Mouse (Mus musculus) stomach, embryonic 15.5 days (tissue): ENCODE data around the gene Lypd6. TPM values are rescaled to one million over a fixed set of nuclear protein-coding genes. Genes with fewer than 3 reads are reported as not detected.

ENCODE experiments used
- ATAC-seq: fragments of 200-750 bp; cut with Nextera tagmentation; 2 replicates; pipeline ENCODE4 v1.8.0; 2017; ENCODE audit warnings: low read depth, moderate number of reproducible peaks, moderate TSS enrichment; ENCODE audit not compliant: insufficient read depth, low FRiP score
- H3K27ac ChIP-seq: fragments of 300-500 bp; sonication (generic); 2 replicates; pipeline ENCODE4 v1.5.1; 2015; ENCODE audit warnings: mild to moderate bottlenecking, inconsistent platforms
- H3K27me3 ChIP-seq: fragments of 300-500 bp; sonication (generic); replicated peaks from 2 replicates; pipeline ENCODE4 v1.6.1; 2015; ENCODE audit warnings: inconsistent platforms
- H3K36me3 ChIP-seq: fragments of 300-500 bp; sonication (generic); 2 replicates; pipeline ENCODE4 v1.6.1; 2015; ENCODE audit warnings: inconsistent platforms
- H3K4me1 ChIP-seq: fragments of 300-500 bp; sonication (generic); 2 replicates; pipeline ENCODE4 v1.6.1; 2015; ENCODE audit warnings: inconsistent platforms
- H3K4me2 ChIP-seq: fragments of 300-500 bp; sonication (generic); 2 replicates; pipeline ENCODE4 v1.6.1; 2015; ENCODE audit warnings: mild to moderate bottlenecking, inconsistent platforms
- H3K4me3 ChIP-seq: fragments of 300-500 bp; sonication (generic); replicated peaks from 2 replicates; pipeline ENCODE4 v1.5.1; 2015; ENCODE audit warnings: inconsistent platforms
- H3K9ac ChIP-seq: fragments of 300-500 bp; sonication (generic); 2 replicates; pipeline ENCODE4 v1.6.1; 2015; ENCODE audit warnings: inconsistent platforms
- H3K9me3 ChIP-seq: fragments of 300-500 bp; sonication (generic); 2 replicates; pipeline ENCODE4 v1.6.1; 2016; ENCODE audit warnings: inconsistent platforms
- WGBS: fragments of 180-500 bp; shearing (Covaris S2); methylation state at CpG from one replicate; pipeline ENCODE4 v1.1.7; 2015; 5-methylcytosine and 5-hydroxymethylcytosine counted together
- polyA plus RNA-seq: library from polyadenylated mRNA; unstranded; fragments of >200 nt; fragmentation: Nextera tagmentation; extraction: Ambion mirVana; gene quantifications from 2 replicates; pipeline ENCODE4 v1.2.1, GENCODE M21; 2015

Lypd6 gene
- polyA plus RNA-seq, 1 experiment from 2014 or later: 20.2 TPM

DNA sequence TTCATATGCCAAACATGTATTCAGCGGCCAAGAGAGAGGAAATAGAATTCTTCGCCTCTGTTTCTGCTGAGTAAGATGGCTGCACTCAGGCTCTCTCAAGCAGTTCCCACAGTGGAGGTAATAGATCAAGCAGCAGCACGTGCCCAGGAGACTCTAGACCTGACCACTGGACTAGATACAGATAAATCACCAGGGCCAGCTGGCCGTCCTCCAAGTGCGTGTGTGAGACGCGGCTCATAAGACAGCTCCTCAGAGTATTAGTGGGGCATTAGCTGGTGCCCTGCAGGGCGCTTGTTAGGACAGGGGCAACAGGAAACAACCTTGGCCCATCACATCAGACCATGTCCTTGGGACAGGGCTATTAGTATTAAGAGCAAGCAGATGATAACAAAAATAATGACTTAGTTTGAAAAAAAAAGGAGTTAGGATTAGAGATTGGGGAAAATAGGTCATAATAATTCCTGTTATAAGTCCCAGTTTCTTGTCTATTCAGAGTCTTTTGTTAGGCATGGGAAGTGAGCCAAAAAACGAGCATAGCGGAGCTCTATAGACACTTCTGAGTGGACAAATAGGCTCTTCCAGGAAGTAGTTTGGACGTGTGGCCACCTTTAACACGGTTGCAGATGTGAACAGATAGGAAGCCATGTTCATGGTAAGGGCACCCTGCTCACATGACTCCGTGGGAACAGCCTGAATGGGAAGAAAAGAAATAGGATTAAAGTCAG is 3.5 kb downstream of the Lypd6 start:
- no peak overlapping the region for H3K4me2 ChIP-seq
- H3K9ac ChIP-seq: no peak overlapping the region
- no peaks in the 10 kb centered on the region for H3K4me1 ChIP-seq
- 48% methylated on average over 13 of the region's 13 CpGs for WGBS
- H3K9me3 ChIP-seq: no peaks in the 10 kb centered on the region
- no peaks in the 10 kb centered on the region for H3K36me3 ChIP-seq
- H3K27ac ChIP-seq: peak overlapping the region; percentile 7; the same call in 1 of the 2 replicates
- H3K4me3 ChIP-seq: no peak overlapping the region
- no peak for ATAC-seq
- H3K27me3 ChIP-seq: no peaks in the 10 kb centered on the region

- 84% methylated on average over 4 of the region's 4 CpGs for WGBS
- no peak overlapping the region for H3K27ac ChIP-seq
- no peaks in the 10 kb centered on the region for H3K4me1 ChIP-seq
- H3K36me3 ChIP-seq: 0 out of 2 replicates have a peak, but pooled peaks cover 2% of the 10 kb centered on the region
- H3K9me3 ChIP-seq: no peaks in the 10 kb centered on the region
- ATAC-seq: no peak
- H3K4me3 ChIP-seq: no peak overlapping the region
- no peak overlapping the region for H3K4me2 ChIP-seq
- no peak overlapping the region for H3K9ac ChIP-seq
- H3K27me3 ChIP-seq: no peaks in the 10 kb centered on the region
Observed at GRCm38 (mm10) chr2:50072158-50072557, 5.9 kb downstream of the Lypd6 start.

DNA sequence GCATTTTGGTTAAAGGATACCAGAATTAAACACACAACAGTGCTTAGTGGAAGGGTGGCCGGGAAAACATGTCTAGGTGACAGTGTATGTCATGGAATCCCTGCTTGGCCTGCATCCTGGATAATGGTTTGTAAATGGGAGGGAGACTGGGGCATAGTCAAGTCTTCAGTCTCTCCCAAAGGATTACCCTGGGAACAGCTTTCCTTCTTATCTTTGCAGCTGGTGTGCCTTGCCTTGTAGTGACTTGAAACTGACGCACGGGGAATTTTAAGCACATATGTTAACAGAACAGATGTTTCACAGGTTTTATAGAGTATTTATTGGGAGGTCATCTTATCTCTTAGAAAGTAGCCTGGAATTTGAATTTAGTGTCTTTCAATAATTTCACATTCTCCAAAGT is 18.5 kb downstream of the Lypd6 start:
- H3K4me1 ChIP-seq: no peaks in the 10 kb centered on the region
- no peaks in the 10 kb centered on the region for H3K36me3 ChIP-seq
- 61% methylated on average over 3 of the region's 3 CpGs for WGBS
- H3K9ac ChIP-seq: no peak overlapping the region
- H3K9me3 ChIP-seq: no peaks in the 10 kb centered on the region
- no peaks in the 10 kb centered on the region for H3K27me3 ChIP-seq
- no peak for ATAC-seq
- no peak overlapping the region for H3K27ac ChIP-seq
- no peak overlapping the region for H3K4me2 ChIP-seq
- H3K4me3 ChIP-seq: no peak overlapping the region

DNA sequence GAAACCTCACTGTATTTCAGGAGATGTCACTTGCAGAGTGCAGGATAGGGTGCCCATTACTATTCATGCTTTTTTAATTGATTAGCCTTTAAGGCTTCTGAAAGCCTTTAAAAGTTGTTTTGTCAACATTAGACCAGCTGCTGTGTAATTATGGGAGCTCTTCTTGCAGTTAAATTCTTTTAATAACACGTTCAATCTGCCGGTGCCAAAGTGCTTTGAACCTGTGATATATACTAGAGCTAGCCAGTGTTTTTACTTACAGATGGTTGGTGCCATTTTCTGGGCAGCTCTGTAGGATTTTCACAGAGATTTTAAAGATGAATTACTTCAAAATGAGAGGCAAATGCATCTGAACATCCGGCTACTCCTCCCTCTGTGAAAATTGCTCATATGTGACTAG is 21.5 kb downstream of the Lypd6 start:
- Histone ChIP-seq H3K27me3 (no peaks in the 10 kb centered on the region), H3K4me1 (0 out of 2 replicates have a peak, but pooled peaks cover 5% of the 10 kb centered on the region), H3K9ac (no peak overlapping the region), H3K9me3 (no peaks in the 10 kb centered on the region), H3K27ac (no peak overlapping the region), H3K36me3 (no peaks in the 10 kb centered on the region), H3K4me3 (no peak overlapping the region), H3K4me2 (no peak overlapping the region)
- 68% methylated on average over 3 of the region's 3 CpGs for WGBS
- ATAC-seq: no peak

DNA sequence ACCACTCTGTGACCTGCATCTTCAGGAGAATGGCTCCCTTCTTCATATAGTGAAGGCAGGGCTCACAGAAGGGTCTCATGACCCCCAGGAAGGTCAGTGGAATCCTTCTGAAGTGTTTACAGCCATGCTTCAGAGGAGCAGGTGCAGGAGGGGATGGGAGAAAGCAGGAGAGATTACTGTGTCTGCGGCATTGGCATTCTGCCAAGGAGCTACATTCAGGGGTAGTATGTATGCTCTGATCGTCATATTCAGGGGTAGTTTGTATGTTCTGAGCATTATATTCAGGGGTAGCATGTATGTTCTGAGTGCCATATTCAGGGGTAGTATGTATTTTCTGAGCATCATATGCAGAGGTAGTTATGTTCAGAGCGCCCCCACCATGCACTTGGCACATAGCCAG is 30.1 kb downstream of the Lypd6 start:
- Histone ChIP-seq H3K4me3 (no peak overlapping the region), H3K4me1 (0 out of 2 replicates have a peak, but pooled peaks cover 7% of the 10 kb centered on the region), H3K27me3 (no peaks in the 10 kb centered on the region), H3K9me3 (no peaks in the 10 kb centered on the region), H3K9ac (no peak overlapping the region), H3K27ac (no peak overlapping the region), H3K4me2 (no peak overlapping the region), H3K36me3 (no peaks in the 10 kb centered on the region)
- 53% methylated on average over 3 of the region's 3 CpGs for WGBS
- ATAC-seq: no peak

DNA sequence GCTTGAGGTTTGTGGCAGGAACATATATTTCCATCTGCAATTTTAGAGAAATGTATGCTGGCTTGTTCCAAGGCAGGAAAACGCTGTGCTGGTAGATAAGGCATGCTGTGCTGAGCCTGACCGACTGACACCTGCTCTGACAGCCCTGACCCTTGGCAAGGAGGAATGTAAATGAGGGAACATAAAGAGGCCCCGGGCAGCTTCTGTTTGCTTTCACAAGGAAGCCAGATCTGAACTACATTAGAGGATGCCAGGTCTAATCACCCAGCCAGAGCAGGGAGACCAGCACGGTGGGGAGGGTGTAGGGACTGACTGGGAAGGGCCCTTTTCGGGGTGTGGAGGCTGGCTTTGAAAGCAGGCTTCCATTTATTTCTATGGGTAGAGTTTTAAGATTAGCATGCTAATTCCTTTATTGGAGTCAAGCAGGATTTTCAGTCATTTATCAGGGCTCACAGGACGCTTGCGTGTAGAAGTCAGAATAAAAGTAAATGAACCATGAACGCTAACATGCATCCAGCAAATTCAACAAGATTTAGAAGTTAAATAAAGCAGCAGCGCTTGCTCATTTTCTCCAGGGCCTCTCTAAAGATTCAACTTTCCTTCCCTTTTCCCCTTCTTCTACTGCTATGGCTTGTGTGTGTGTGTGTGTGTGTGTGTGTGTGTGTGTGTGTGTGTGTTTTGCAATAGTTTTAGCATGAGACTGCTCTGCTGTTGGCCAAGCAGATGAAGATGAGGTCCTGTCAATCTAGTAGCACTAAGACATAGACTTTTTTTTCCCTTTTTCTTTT is 34.3 kb downstream of the Lypd6 start:
- H3K27ac ChIP-seq: peak overlapping the region; percentile 78
- H3K4me1 ChIP-seq: 0 out of 2 replicates have a peak, but pooled peaks cover 9% of the 10 kb centered on the region
- no peak overlapping the region for H3K9ac ChIP-seq
- H3K9me3 ChIP-seq: no peaks in the 10 kb centered on the region
- 19% methylated on average over 9 of the region's 9 CpGs for WGBS
- no peaks in the 10 kb centered on the region for H3K36me3 ChIP-seq
- ATAC-seq: peak; percentile 88
- 0 out of 2 replicates have a peak overlapping the region, but pooled peaks have one; percentile 19 for H3K4me2 ChIP-seq
- no peaks in the 10 kb centered on the region for H3K27me3 ChIP-seq
- H3K4me3 ChIP-seq: no peak overlapping the region

DNA sequence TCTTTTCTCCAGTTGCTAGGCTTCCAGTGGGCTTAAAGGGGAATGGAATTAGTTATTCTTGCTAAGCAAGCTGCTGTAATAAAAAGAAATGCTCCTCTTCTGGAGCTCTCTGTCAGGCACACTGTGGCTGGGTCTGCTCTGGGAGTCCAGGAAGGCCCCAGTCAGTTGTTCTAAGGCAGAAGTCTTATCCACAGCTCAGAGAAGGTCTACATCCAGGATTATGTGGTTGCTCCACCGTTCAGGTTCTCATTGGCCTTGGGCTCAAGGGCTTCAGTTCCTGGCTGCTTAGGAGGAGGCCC is 34.9 kb downstream of the Lypd6 start:
- peak overlapping the region; percentile 78 for H3K27ac ChIP-seq
- ATAC-seq: no peak
- H3K4me2 ChIP-seq: no peak overlapping the region

GRCm38 (mm10) chr2:50103850-50104503 is 37.7 kb downstream of the Lypd6 start:
- H3K4me3 ChIP-seq: no peak overlapping the region
- ATAC-seq: peak; percentile 77
- H3K9ac ChIP-seq: no peak overlapping the region
- no peak overlapping the region for H3K4me2 ChIP-seq
- 0 out of 2 replicates have a peak, but pooled peaks cover 9% of the 10 kb centered on the region for H3K4me1 ChIP-seq
- H3K36me3 ChIP-seq: no peaks in the 10 kb centered on the region
- no peaks in the 10 kb centered on the region for H3K9me3 ChIP-seq
- H3K27me3 ChIP-seq: no peaks in the 10 kb centered on the region
- peak overlapping the region; percentile 66 for H3K27ac ChIP-seq
- 50% methylated on average over 7 of the region's 7 CpGs for WGBS

More for the DNA sequence above, 34.9 kb downstream of the Lypd6 start:
- no peaks in the 10 kb centered on the region for H3K27me3 ChIP-seq
- H3K9ac ChIP-seq: no peak overlapping the region
- H3K36me3 ChIP-seq: no peaks in the 10 kb centered on the region
- WGBS: 68% methylated on average over 1 of the region's 1 CpGs
- H3K4me1 ChIP-seq: 0 out of 2 replicates have a peak, but pooled peaks cover 9% of the 10 kb centered on the region
- H3K4me3 ChIP-seq: no peak overlapping the region
- no peaks in the 10 kb centered on the region for H3K9me3 ChIP-seq

- Histone ChIP-seq H3K36me3 (no peaks in the 10 kb centered on the region), H3K4me3 (no peak overlapping the region), H3K4me1 (0 out of 2 replicates have a peak, but pooled peaks cover 6% of the 10 kb centered on the region), H3K27ac (no peak overlapping the region; the same call in 1 of the 2 replicates), H3K27me3 (no peaks in the 10 kb centered on the region), H3K4me2 (no peak overlapping the region), H3K9me3 (no peaks in the 10 kb centered on the region), H3K9ac (no peak overlapping the region)
- ATAC-seq: no peak
- WGBS: 61% methylated on average over 3 of the region's 3 CpGs
Observed at GRCm38 (mm10) chr2:50105590-50105989, 39.4 kb downstream of the Lypd6 start.

DNA sequence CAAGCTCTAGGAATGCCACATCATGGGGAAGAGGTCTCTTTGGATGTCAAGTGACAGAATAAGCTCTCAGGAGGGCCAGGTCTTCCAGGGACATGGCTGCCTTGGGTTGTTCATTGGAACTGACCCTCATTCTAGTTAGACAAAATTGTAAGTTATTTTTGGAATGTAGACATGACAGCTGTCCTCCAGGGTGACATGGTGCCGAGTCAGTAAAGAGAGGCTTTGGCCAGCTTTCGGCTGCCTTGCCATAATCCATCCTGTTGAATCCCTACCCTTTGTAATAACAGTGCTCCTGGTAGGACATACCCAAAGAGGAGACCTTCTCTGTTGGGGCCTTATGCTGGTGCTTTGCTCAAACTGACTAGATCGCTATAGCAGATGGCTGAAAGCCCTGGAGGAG is 39.8 kb downstream of the Lypd6 start:
- Histone ChIP-seq H3K27ac (no peak overlapping the region; the same call in 1 of the 2 replicates), H3K4me1 (0 out of 2 replicates have a peak, but pooled peaks cover 5% of the 10 kb centered on the region), H3K27me3 (no peaks in the 10 kb centered on the region), H3K4me2 (no peak overlapping the region), H3K4me3 (no peak overlapping the region), H3K9me3 (no peaks in the 10 kb centered on the region), H3K9ac (no peak overlapping the region), H3K36me3 (no peaks in the 10 kb centered on the region)
- WGBS: 84% methylated on average over 3 of the region's 3 CpGs
- no peak for ATAC-seq

DNA sequence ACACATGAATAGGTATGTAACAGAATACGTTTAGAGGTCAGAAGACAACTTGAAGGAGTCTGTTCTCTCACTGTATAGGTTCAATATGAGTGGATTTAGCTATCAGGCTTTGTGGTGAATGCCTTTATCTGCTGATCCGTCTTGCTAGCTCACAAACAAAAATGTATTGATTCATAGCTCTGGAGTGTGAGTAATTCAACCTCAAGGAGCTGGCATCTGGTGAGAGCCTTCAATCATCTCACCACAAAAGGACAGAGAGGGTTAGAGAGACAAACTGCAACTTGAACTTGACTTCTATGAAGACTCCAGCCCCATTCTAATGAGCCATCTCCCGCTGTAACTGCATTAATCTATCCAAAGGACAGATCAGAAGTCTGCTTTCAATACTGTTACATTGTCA is 40.6 kb downstream of the Lypd6 start:
- WGBS: 71% methylated on average over 3 of the region's 3 CpGs
- Histone ChIP-seq H3K9ac (no peak overlapping the region), H3K9me3 (no peaks in the 10 kb centered on the region), H3K4me3 (no peak overlapping the region), H3K4me2 (no peak overlapping the region), H3K27me3 (no peaks in the 10 kb centered on the region), H3K36me3 (no peaks in the 10 kb centered on the region), H3K4me1 (no peaks in the 10 kb centered on the region), H3K27ac (no peak overlapping the region)
- no peak for ATAC-seq

- Histone ChIP-seq H3K4me2 (peak overlapping the region; percentile 13; the same call in 1 of the 2 replicates), H3K9ac (no peak overlapping the region), H3K27me3 (no peaks in the 10 kb centered on the region), H3K9me3 (no peaks in the 10 kb centered on the region), H3K4me1 (no peaks in the 10 kb centered on the region), H3K27ac (peak overlapping the region; percentile 64), H3K36me3 (no peaks in the 10 kb centered on the region), H3K4me3 (no peak overlapping the region)
- peak; percentile 59; the same call in 1 of the 2 replicates for ATAC-seq
- WGBS: 26% methylated on average over 10 of the region's 10 CpGs
Observed at GRCm38 (mm10) chr2:50110167-50110566, 43.9 kb downstream of the Lypd6 start.
